Mouse (Mus musculus) heart, postnatal 0 days (tissue): Measurements from ENCODE around the gene Tmem91.

ENCODE experiments used
- CTCF ChIP-seq: IDR thresholded peaks from 2 replicates; pipeline ENCODE4 v1.5.1; 2016; ENCODE audit warnings: antibody characterized with exemption, control low read depth, low read depth
- EP300 ChIP-seq: IDR thresholded peaks from 2 replicates; pipeline ENCODE4 v1.6.1; 2016; ENCODE audit warnings: antibody characterized with exemption, low read depth

DNA sequence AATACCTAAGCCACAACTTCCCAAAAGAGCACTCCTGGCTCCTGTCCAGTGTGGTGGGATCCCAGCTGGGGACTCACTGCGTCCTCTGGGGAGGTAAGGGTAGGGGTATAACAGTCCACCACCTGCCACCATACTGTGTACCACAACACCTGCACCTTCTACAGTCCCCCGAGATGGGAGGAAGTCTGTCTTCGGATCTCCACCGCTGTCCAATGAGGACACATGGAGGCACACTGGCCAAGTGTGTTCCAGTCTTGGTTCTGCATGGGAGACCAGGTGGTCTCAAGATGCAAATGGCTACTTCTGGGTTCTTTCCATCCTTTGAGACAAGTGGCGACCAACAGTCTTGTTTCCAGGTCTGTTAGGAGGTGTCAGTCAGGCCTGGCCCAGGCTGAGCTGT lies 36.2 kb upstream of the Tmem91 start:
- no peak for TF ChIP-seq CTCF
- no peak for TF ChIP-seq EP300
